Mouse (Mus musculus) 416B (cell line): ENCODE measurements around the gene Zfp953.

ENCODE experiments used
- DNase-seq: peaks from one replicate; pipeline ENCODE4 v3.0.0; 2011; ENCODE audit warnings: low read depth

Gene Zfp953

DNA sequence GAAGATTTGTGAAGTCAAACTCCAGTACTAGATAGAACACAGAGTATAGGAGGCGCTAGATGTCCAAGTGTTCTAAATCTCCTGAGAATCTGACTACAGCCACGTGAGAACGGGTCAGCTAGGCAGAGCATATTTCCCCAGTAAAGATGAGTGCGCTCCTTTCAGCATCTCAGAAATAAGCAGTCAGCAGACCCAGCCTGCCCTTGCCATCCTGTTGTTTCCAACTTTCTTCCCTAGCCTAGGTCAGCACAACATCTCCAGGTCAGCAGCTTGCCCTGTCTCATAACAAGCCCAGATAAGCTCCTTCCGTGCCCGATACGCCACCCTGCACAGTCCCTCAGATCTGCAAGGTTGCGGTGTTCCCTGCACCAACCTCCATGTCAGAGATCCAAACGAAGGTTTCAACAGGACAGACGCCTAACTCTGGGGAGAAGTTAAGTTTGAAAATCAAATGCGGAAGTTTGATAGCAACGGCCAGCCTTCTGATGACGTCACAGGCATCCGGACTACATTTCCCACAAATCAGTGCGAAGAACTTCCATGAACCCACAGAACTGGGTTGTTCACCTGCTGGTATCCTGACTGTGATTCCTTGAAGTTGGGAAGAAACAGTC is at the start of gene Zfp953, which contains the start of gene Gm28044:
Gene Zfp953 (minus strand): TSS at position 475 of the 614 bp plus-strand sequence.
Gene Gm28044 (minus strand): TSS at position 406 of the 614 bp plus-strand sequence.
- DNase-seq: peak; percentile 90

DNA sequence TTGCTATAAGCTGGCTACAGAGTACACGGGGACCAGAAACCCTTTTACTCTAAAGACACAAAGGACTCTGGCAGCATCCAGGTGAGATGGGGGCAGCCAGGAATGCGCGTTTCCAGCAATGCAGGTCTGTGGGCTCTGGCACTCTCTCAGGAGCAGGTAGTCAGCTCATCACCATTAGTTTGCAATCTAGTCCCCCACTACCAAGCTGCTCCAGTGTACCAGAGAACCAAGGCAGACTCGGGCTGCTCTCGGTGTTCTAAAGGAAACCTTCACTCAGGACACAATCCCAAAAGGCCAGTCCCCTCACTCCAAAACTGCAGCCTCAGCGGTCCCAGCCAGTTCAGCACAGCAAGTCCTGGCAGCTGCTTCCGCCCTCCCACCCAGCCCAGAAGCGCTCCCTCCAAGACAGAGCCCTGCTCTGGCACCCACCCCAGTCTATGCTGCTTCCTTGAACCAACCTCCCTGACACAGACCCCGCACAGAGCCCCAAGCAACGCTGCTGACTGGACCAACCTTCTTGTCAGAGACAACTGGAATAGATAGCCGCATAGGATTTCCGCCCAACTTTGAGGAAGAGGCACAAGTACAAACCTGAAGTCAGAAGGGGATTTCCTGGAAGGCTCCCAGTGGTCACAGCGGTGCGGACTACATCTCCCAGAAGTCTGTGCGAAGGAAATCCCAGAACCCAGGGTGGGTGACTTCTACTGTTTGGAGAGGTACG is 38.9 kb upstream of the Zfp953 start, which contains the start of gene Zfp429:
Gene Zfp429 (minus strand): TSS at position 637 of the 721 bp plus-strand sequence.
- DNase-seq: peak; percentile 77

DNA sequence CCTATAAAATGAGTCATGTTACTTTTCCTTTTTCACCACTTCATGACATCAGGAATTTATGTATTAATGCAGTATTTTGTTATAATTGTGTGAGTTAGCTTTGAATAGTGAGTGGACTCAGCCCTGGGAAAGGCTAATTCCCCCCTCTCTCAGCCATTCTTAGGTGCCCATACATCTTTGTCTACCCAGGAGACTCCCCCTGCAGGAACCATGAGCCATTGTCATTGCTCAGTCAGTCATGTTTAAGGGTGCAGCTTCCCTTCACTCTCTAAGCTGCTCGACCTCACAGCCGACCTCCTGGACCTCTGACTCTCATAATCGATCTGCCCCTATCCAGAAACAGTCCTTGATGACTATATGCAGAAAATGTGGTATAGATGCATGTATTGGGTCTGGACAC is 15.8 kb upstream of the Zfp953 start:
- peak; percentile 46 for DNase-seq

DNA sequence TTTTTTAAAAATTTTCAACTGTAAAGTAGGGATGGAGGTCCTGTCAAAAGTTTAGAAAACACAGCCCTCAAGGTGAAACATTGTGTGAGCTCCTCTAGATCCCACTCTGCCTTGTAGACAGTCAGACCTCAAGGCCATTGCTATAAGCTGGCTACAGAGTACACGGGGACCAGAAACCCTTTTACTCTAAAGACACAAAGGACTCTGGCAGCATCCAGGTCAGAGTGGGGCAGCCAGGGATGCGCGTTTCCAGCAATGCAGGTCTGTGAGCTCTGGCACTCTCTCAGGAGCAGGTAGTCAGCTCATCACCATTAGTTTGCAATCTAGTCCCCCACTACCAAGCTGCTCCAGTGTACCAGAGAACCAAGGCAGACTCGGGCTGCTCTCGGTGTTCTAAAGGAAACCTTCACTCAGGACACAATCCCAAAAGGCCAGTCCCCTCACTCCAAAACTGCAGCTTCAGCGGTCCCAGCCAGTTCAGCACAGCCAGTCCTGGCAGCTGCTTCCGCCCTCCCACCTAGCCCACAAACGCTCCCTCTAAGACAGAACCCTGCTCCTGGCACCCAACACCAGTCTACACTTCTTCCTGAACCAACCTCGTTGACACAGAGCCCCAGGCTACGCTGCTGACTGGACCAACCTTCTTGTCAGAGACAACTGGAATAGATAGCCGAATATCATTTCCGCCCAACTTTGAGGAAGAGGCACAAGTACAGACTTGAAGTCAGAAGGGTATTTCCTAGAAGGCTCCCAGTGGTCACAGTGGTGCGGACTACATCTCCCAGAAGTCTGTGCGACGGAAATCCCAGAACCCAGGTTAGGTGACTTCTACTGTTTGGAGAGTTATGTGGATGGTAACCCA is 14.9 kb upstream of the Zfp953 start, which contains the start of the genes Gm28041 and Zfp456:
Gene Gm28041 (minus strand): TSS at position 684 of the 862 bp plus-strand sequence.
Gene Zfp456 (minus strand): TSS at position 761 of the 862 bp plus-strand sequence.
- DNase-seq: peak; percentile 91

GRCm38 (mm10) chr13:67351854-67352253 is 8.6 kb downstream of the Zfp953 start:
- DNase-seq: no peak

DNA sequence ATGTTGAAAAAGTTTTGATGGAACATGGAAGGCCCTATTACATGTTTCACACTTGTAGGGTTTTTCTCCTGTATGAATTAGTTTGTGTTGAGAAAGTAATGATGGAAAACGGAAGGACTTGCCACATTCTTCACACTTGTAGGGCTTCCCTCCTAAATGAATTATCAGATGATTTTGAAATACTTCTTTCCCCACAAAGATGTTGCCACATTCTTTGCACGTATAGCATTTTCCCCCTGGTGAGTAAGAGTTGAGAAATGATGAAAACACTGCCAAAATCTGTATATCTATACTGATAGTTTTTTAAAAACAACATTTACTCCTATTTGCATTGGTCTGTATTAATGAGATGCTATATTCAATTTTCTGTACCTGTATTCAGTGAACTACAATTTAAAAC is 17.0 kb downstream of the Zfp953 start:
- peak; percentile 69 for DNase-seq

DNA sequence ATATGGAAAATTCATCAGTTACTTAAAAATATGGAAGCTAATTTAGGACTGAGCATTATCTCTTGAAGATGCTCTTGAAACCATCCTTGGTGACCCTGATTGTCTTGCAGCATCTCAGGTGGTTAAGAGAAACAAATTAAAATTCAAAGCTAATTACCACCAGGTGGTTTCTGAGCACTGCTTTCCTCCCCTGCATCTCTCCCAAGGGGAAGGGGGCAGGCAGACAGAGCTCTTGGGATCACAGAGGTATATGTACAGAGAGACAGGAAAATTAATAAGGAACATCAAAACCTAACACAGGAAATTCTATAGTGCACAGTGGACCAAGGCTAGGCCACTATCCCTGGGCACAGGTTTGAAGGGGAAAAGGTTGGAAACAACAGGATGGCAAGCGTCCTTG is 27.5 kb downstream of the Zfp953 start:
- DNase-seq: no peak

GRCm38 (mm10) chr13:67332019-67332724 is 28.2 kb downstream of the Zfp953 start, which contains the start of gene Zfp595:
Gene Zfp595 (minus strand): TSS chr13:67332570.
- peak; percentile 98 for DNase-seq

- DNase-seq: no peak
These were observed 53.7 kb downstream of the Zfp953 start for GRCm38 (mm10) chr13:67306718-67307117.

GRCm38 (mm10) chr13:67305822-67306672 is 54.4 kb downstream of the Zfp953 start, which contains the start of gene Zfp457:
Gene Zfp457 (minus strand): TSS chr13:67306485.
- DNase-seq: peak; percentile 96
